Mouse (Mus musculus) intestine, embryonic 16.5 days (tissue): ENCODE results near the gene Phykpl. TPM values are rescaled to one million over a fixed set of nuclear protein-coding genes. Genes with fewer than 3 reads are reported as not detected.
A peak's percentile ranks its signal among the peaks of the same experiment; 100 is the strongest.

ENCODE experiments used
- ATAC-seq: fragments of 200-750 bp; cut with Nextera tagmentation; 2 replicates; pipeline ENCODE4 v1.8.0; 2017; ENCODE audit warnings: moderate TSS enrichment, moderate library complexity
- H3K27ac ChIP-seq: fragments of 300-500 bp; sonication (generic); 2 replicates; pipeline ENCODE4 v1.5.1; 2014; ENCODE audit warnings: mild to moderate bottlenecking, low read length
- H3K27me3 ChIP-seq: fragments of 300-500 bp; sonication (generic); replicated peaks from 2 replicates; pipeline ENCODE4 v1.6.1; 2014; ENCODE audit warnings: low read length, control low read depth, mixed read lengths; ENCODE audit not compliant: control insufficient read depth, insufficient read depth
- H3K36me3 ChIP-seq: fragments of 300-500 bp; sonication (generic); 2 replicates; pipeline ENCODE4 v1.6.1; 2014; ENCODE audit warnings: low read length, control low read depth; ENCODE audit not compliant: control insufficient read depth, insufficient read depth
- H3K4me1 ChIP-seq: fragments of 300-500 bp; sonication (generic); 2 replicates; pipeline ENCODE4 v1.6.1; 2014; ENCODE audit warnings: low read length, control low read depth, mixed read lengths; ENCODE audit not compliant: control insufficient read depth, insufficient read depth
- H3K4me2 ChIP-seq: fragments of 300-500 bp; sonication (generic); 2 replicates; pipeline ENCODE4 v1.6.1; 2014; ENCODE audit warnings: low read depth, low read length, control low read depth
- H3K4me3 ChIP-seq: fragments of 300-500 bp; sonication (generic); 2 replicates; pipeline ENCODE4 v1.5.1; 2014; ENCODE audit warnings: mild to moderate bottlenecking, low read length
- H3K9ac ChIP-seq: fragments of 300-500 bp; sonication (generic); 2 replicates; pipeline ENCODE4 v1.6.1; 2014; ENCODE audit warnings: low read depth, low read length
- H3K9me3 ChIP-seq: fragments of 300-500 bp; sonication (generic); 2 replicates; pipeline ENCODE4 v1.6.1; 2016; ENCODE audit warnings: low read length, control low read depth; ENCODE audit not compliant: control insufficient read depth
- WGBS: fragments of 180-500 bp; shearing (Covaris S2); extraction: QIAGEN DNeasy Blood & Tissue Kit; methylation state at CpG from one replicate; pipeline ENCODE4 v1.1.7; 2014; 5-methylcytosine and 5-hydroxymethylcytosine counted together
- polyA plus RNA-seq: library from polyadenylated mRNA; unstranded; fragments of >200 nt; fragmentation: Nextera tagmentation; extraction: Ambion mirVana; gene quantifications from 2 replicates; pipeline ENCODE4 v1.2.1, GENCODE M21; 2015

The Phykpl gene
- polyA plus RNA-seq, 1 experiment from 2014 or later: 20.9 TPM

DNA sequence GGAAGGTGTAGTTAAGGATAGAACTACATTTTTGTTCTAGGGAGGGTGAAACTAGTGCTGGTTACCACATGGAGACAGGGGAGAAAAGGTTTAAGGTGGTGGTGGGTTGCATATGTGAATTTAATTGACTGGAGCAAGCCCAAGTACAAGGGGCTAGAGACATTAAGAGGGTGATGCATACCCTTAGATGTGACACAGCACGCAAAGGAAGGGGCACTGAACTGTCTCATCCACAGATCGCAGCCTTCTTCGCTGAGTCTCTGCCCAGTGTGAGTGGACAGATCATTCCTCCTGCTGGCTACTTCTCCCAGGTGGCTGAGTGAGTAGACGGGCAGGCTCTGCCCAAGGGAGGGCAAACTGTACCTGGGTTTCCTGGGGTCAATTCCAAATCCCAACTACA is 8.8 kb downstream of the Phykpl start:
- H3K27ac ChIP-seq: no peak overlapping the region

GRCm38 (mm10) chr11:51593849-51594248 is 9.3 kb downstream of the Phykpl start:
- WGBS: 93% methylated on average over 6 of the region's 6 CpGs
- no peak overlapping the region for H3K9ac ChIP-seq
- no peak overlapping the region for H3K4me2 ChIP-seq
- ATAC-seq: no peak
- 0 out of 2 replicates have a peak, but pooled peaks cover 3% of the 10 kb centered on the region for H3K4me1 ChIP-seq
- H3K9me3 ChIP-seq: no peaks in the 10 kb centered on the region
- no peak overlapping the region for H3K27ac ChIP-seq
- H3K4me3 ChIP-seq: no peak overlapping the region
- H3K36me3 ChIP-seq: peaks cover 25% of the 10 kb centered on the region; the same call in 1 of the 2 replicates
- H3K27me3 ChIP-seq: no peaks in the 10 kb centered on the region

More for the DNA sequence above, 8.8 kb downstream of the Phykpl start:
- Histone ChIP-seq H3K4me3 (no peak overlapping the region), H3K36me3 (peaks cover 21% of the 10 kb centered on the region; the same call in 1 of the 2 replicates), H3K27me3 (no peaks in the 10 kb centered on the region), H3K9ac (no peak overlapping the region), H3K9me3 (no peaks in the 10 kb centered on the region), H3K4me1 (0 out of 2 replicates have a peak, but pooled peaks cover 3% of the 10 kb centered on the region), H3K4me2 (no peak overlapping the region)
- no peak for ATAC-seq
- 96% methylated on average over 4 of the region's 4 CpGs for WGBS

DNA sequence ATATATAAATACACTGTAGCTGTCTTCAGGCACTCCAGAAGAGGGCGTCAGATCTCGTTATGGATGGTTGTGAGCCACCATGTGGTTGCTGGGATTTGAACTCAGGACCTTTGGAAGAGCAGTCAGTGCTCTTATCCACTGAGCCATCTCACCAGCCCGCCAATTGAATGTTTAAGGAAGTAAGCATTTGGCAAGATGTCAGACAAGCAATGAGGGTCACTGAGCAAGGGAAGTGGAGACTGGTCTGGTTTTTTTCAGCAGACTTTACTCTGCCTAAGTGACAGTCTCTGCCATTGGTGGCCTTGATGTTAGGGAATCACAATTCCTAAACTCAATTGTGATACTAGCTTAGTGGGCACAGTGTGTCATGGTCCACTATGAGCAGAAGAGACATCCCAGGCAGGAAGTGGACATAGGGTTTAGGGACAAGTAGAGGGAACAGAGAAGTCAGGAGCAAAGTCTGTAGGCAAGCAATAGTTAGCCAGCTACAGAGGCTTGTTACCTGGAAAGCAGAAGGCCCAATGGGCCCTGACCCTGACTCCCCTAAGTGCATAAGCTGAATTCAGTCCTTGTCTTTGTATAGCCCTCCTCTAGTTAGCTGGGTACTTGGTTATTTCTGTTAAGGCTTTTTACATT is 10.3 kb downstream of the Phykpl start:
- Histone ChIP-seq H3K4me2 (no peak overlapping the region), H3K36me3 (peaks cover 22% of the 10 kb centered on the region; the same call in 1 of the 2 replicates), H3K9me3 (no peaks in the 10 kb centered on the region), H3K27me3 (no peaks in the 10 kb centered on the region), H3K4me1 (0 out of 2 replicates have a peak, but pooled peaks cover 3% of the 10 kb centered on the region), H3K27ac (0 out of 2 replicates have a peak overlapping the region, but pooled peaks have one; percentile 21), H3K4me3 (no peak overlapping the region), H3K9ac (no peak overlapping the region)
- no peak for ATAC-seq
- 59% methylated on average over 3 of the region's 3 CpGs for WGBS

- peaks cover 22% of the 10 kb centered on the region; the same call in 1 of the 2 replicates for H3K36me3 ChIP-seq
Observed at GRCm38 (mm10) chr11:51595459-51596083, 11.0 kb downstream of the Phykpl start.

GRCm38 (mm10) chr11:51597553-51597952 is 13.0 kb downstream of the Phykpl start:
- no peak for ATAC-seq
- Histone ChIP-seq H3K27ac (no peak overlapping the region), H3K36me3 (peaks cover 39% of the 10 kb centered on the region), H3K4me3 (no peak overlapping the region), H3K9ac (no peak overlapping the region), H3K4me2 (no peak overlapping the region), H3K9me3 (no peaks in the 10 kb centered on the region), H3K27me3 (no peaks in the 10 kb centered on the region), H3K4me1 (peaks cover 8% of the 10 kb centered on the region; the same call in 1 of the 2 replicates)
- 82% methylated on average over 2 of the region's 2 CpGs for WGBS

More at GRCm38 (mm10) chr11:51595459-51596083, 11.0 kb downstream of the Phykpl start:
- 82% methylated on average over 1 of the region's 1 CpGs for WGBS
- Histone ChIP-seq H3K9ac (no peak overlapping the region), H3K4me3 (no peak overlapping the region), H3K9me3 (no peaks in the 10 kb centered on the region), H3K4me1 (0 out of 2 replicates have a peak, but pooled peaks cover 3% of the 10 kb centered on the region), H3K27me3 (no peaks in the 10 kb centered on the region), H3K27ac (no peak overlapping the region), H3K4me2 (no peak overlapping the region)
- no peak for ATAC-seq

- peaks cover 29% of the 10 kb centered on the region for H3K4me1 ChIP-seq
- H3K27ac ChIP-seq: no peak overlapping the region
- peaks cover 41% of the 10 kb centered on the region for H3K36me3 ChIP-seq
- WGBS: 89% methylated on average over 3 of the region's 3 CpGs
- no peak overlapping the region for H3K4me2 ChIP-seq
- no peak for ATAC-seq
- peak overlapping the region; percentile 6; the same call in 1 of the 2 replicates for H3K9ac ChIP-seq
- no peak overlapping the region for H3K4me3 ChIP-seq
- no peaks in the 10 kb centered on the region for H3K9me3 ChIP-seq
- H3K27me3 ChIP-seq: no peaks in the 10 kb centered on the region
Observed at GRCm38 (mm10) chr11:51602253-51602652, 17.7 kb downstream of the Phykpl start.

DNA sequence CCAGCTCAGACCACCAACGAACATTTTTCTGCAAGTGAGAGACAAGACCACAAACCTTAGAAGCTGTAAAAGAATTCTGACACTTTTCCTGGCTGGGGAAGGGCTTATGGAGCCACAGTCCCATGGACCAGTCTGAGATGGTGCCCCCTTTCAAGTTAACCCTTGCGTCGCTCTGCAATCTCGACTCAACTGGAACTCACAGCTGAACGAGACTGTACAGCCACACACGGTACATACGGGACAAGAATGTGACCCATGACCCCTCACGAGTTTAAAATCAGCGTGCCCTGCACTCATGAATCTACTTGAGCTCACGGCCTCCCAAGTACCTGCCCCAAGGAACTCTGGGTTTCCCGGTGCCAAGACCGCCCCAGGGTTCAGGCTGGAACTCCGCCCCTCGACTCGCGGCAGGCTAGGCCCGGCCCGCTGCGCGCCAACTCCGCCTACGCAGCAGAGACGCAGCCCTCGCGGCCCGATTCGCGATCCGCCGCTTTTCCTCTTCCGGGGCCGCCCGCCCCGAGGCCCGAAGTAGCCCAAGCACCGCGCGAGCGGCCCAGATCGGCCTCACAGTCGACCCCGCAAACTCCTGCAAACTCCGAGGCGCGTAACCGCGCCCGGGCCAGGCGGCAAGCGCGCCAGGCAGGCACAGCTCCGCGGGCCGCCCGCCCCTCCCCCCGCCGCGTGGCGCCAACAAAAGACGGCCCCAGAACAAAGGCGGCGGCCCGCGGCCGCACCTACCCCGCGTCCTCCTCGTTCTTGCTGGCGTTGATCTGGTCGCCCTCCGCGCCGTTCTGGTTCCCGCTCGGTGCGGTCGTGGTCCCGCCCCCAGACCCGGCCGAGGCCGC is 21.3 kb downstream of the Phykpl start:
- no peaks in the 10 kb centered on the region for H3K27me3 ChIP-seq
- no peaks in the 10 kb centered on the region for H3K9me3 ChIP-seq
- WGBS: under 1% methylated on average over 71 of the region's 81 CpGs
- peaks cover 30% of the 10 kb centered on the region for H3K36me3 ChIP-seq
- H3K4me2 ChIP-seq: peak overlapping the region; percentile 92
- peaks cover 36% of the 10 kb centered on the region for H3K4me1 ChIP-seq
- H3K27ac ChIP-seq: peak overlapping the region; percentile 94
- H3K9ac ChIP-seq: peak overlapping the region; percentile 99
- peak overlapping the region; percentile 94 for H3K4me3 ChIP-seq
- peak; percentile 82 for ATAC-seq

GRCm38 (mm10) chr11:51606447-51607095 is 22.0 kb downstream of the Phykpl start, which contains the start of gene Hnrnpab:
Hnrnpab (minus strand) TSS chr11:51606847.
- under 1% methylated on average over 86 of the region's 91 CpGs for WGBS
- Histone ChIP-seq H3K4me1 (peaks cover 36% of the 10 kb centered on the region), H3K9ac (peak within 1 kb of the TSS; percentile 99), H3K36me3 (peaks cover 23% of the 10 kb centered on the region), H3K9me3 (no peaks in the 10 kb centered on the region), H3K4me3 (peak within 1 kb of the TSS; percentile 94), H3K27ac (peak within 1 kb of the TSS; percentile 94), H3K4me2 (peak within 1 kb of the TSS; percentile 92), H3K27me3 (no peaks in the 10 kb centered on the region)
- peak; percentile 90 for ATAC-seq
